Mouse (Mus musculus) R1 (cell line): ENCODE measurements at regions not wholly inside any gene's neighbourhood (a gene's known extent, or its start where the extent isn't known, plus 50 kb on each side); places are given as distances from the start of the nearest gene placed in this dataset.
A peak's percentile ranks its signal among the peaks of the same experiment; 100 is the strongest.

Experiments
- DNase-seq: peaks from one replicate; pipeline ENCODE4 v3.0.0-alpha.2; 2018; ENCODE audit warnings: low read depth, low spot score

GRCm38 (mm10) chr5:53329591-53329990, 62.7 kb downstream of the Smim20 start:
- DNase-seq: no peak

GRCm38 (mm10) chr5:53336704-53337103, 69.8 kb downstream of the Smim20 start:
- DNase-seq: no peak

GRCm38 (mm10) chr5:53337816-53338215, 70.9 kb downstream of the Smim20 start:
- no peak for DNase-seq

- no peak for DNase-seq
Observed at GRCm38 (mm10) chr5:53345164-53345563, 78.3 kb downstream of the Smim20 start.

GRCm38 (mm10) chr5:53346028-53346427, 79.1 kb downstream of the Smim20 start:
- no peak for DNase-seq

- DNase-seq: no peak
Observed at GRCm38 (mm10) chr5:53346756-53347155, 79.9 kb downstream of the Smim20 start.

GRCm38 (mm10) chr5:53352852-53353251, 86.0 kb downstream of the Smim20 start:
- DNase-seq: peak; percentile 81

GRCm38 (mm10) chr5:53354296-53354695, 87.4 kb downstream of the Smim20 start:
- DNase-seq: peak; percentile 74

- DNase-seq: peak; percentile 98
Observed at GRCm38 (mm10) chr5:53355069-53355468, 88.2 kb downstream of the Smim20 start.

GRCm38 (mm10) chr5:53357086-53357608, 90.3 kb downstream of the Smim20 start:
- DNase-seq: peak; percentile 81

- no peak for DNase-seq
Observed at GRCm38 (mm10) chr5:53358181-53358580, 91.3 kb downstream of the Smim20 start.

- DNase-seq: no peak
Observed at GRCm38 (mm10) chr5:53359887-53360286, 93.0 kb downstream of the Smim20 start.

GRCm38 (mm10) chr5:53361295-53361694, 94.4 kb downstream of the Smim20 start:
- DNase-seq: no peak

- no peak for DNase-seq
Observed at GRCm38 (mm10) chr5:53363898-53364297, 97.0 kb downstream of the Smim20 start.

GRCm38 (mm10) chr5:53366882-53367561, 98.9 kb upstream of the Rbpj start:
- no peak for DNase-seq

GRCm38 (mm10) chr5:53370272-53370671, 95.7 kb upstream of the Rbpj start:
- no peak for DNase-seq

GRCm38 (mm10) chr5:53371638-53372037, 94.3 kb upstream of the Rbpj start:
- DNase-seq: no peak

- no peak for DNase-seq
Observed at GRCm38 (mm10) chr5:53373315-53373714, 92.6 kb upstream of the Rbpj start.

GRCm38 (mm10) chr5:53376856-53377255, 89.1 kb upstream of the Rbpj start:
- DNase-seq: no peak

- peak; percentile 75 for DNase-seq
Observed at GRCm38 (mm10) chr5:53377698-53378097, 88.3 kb upstream of the Rbpj start.

GRCm38 (mm10) chr5:53378106-53378505, 87.8 kb upstream of the Rbpj start:
- DNase-seq: no peak

- no peak for DNase-seq
Observed at GRCm38 (mm10) chr5:53378599-53378998, 87.4 kb upstream of the Rbpj start.

- DNase-seq: no peak
Observed at GRCm38 (mm10) chr5:53379612-53380011, 86.3 kb upstream of the Rbpj start.

- DNase-seq: no peak
Observed at GRCm38 (mm10) chr5:53380203-53380602, 85.7 kb upstream of the Rbpj start.
